Mouse (Mus musculus) stomach, embryonic 14.5 days (tissue): Measurements from ENCODE around the gene Tmem119. TPM values are rescaled to one million over a fixed set of nuclear protein-coding genes. Genes with fewer than 3 reads are reported as not detected.

ENCODE experiments used
- ATAC-seq: fragments of 200-750 bp; cut with Nextera tagmentation; 2 replicates; pipeline ENCODE4 v1.8.0; 2017; ENCODE audit warnings: low read depth, moderate TSS enrichment; ENCODE audit not compliant: insufficient number of reproducible peaks, insufficient read depth, low FRiP score
- H3K27ac ChIP-seq: fragments of 300-500 bp; sonication (generic); 2 replicates; pipeline ENCODE4 v1.5.1; 2014; ENCODE audit warnings: mild to moderate bottlenecking, low read length, moderate library complexity, mixed read lengths
- H3K27me3 ChIP-seq: fragments of 300-500 bp; sonication (generic); 2 replicates; pipeline ENCODE4 v1.6.1; 2014; ENCODE audit warnings: low read length, control low read depth, mixed read lengths; ENCODE audit not compliant: control insufficient read depth, insufficient read depth
- H3K36me3 ChIP-seq: fragments of 300-500 bp; sonication (generic); 2 replicates; pipeline ENCODE4 v1.6.1; 2014; ENCODE audit warnings: mild to moderate bottlenecking, control low read depth, low read length, moderate library complexity, mixed read lengths; ENCODE audit not compliant: control insufficient read depth, insufficient read depth
- H3K4me1 ChIP-seq: fragments of 300-500 bp; sonication (generic); 2 replicates; pipeline ENCODE4 v1.6.1; 2014; ENCODE audit warnings: low read length, control low read depth, mixed read lengths; ENCODE audit not compliant: control insufficient read depth, insufficient read depth
- H3K4me2 ChIP-seq: fragments of 300-500 bp; sonication (generic); replicated peaks from 2 replicates; pipeline ENCODE4 v1.6.1; 2014; ENCODE audit warnings: low read depth, low read length, control low read depth
- H3K4me3 ChIP-seq: fragments of 300-500 bp; sonication (generic); 2 replicates; pipeline ENCODE4 v1.5.1; 2014; ENCODE audit warnings: low read depth, low read length, control low read depth
- H3K9ac ChIP-seq: fragments of 300-500 bp; sonication (generic); replicated peaks from 2 replicates; pipeline ENCODE4 v1.6.1; 2014; ENCODE audit warnings: low read depth, mild to moderate bottlenecking, control low read depth, low read length, moderate library complexity, mixed read lengths
- H3K9me3 ChIP-seq: fragments of 300-500 bp; sonication (generic); 2 replicates; pipeline ENCODE4 v1.6.1; 2016; ENCODE audit warnings: low read depth, low read length, control low read depth; ENCODE audit not compliant: control insufficient read depth
- WGBS: fragments of 180-500 bp; shearing (Covaris S2); extraction: QIAGEN DNeasy Blood & Tissue Kit; methylation state at CpG from one replicate; pipeline ENCODE4 v1.1.7; 2014; 5-methylcytosine and 5-hydroxymethylcytosine counted together
- polyA plus RNA-seq: library from polyadenylated mRNA; unstranded; fragments of >200 nt; fragmentation: Nextera tagmentation; extraction: Ambion mirVana; gene quantifications from 2 replicates; pipeline ENCODE4 v1.2.1, GENCODE M21; 2014

The Tmem119 gene
- polyA plus RNA-seq, 1 experiment from 2014 or later: 49.0 TPM

DNA sequence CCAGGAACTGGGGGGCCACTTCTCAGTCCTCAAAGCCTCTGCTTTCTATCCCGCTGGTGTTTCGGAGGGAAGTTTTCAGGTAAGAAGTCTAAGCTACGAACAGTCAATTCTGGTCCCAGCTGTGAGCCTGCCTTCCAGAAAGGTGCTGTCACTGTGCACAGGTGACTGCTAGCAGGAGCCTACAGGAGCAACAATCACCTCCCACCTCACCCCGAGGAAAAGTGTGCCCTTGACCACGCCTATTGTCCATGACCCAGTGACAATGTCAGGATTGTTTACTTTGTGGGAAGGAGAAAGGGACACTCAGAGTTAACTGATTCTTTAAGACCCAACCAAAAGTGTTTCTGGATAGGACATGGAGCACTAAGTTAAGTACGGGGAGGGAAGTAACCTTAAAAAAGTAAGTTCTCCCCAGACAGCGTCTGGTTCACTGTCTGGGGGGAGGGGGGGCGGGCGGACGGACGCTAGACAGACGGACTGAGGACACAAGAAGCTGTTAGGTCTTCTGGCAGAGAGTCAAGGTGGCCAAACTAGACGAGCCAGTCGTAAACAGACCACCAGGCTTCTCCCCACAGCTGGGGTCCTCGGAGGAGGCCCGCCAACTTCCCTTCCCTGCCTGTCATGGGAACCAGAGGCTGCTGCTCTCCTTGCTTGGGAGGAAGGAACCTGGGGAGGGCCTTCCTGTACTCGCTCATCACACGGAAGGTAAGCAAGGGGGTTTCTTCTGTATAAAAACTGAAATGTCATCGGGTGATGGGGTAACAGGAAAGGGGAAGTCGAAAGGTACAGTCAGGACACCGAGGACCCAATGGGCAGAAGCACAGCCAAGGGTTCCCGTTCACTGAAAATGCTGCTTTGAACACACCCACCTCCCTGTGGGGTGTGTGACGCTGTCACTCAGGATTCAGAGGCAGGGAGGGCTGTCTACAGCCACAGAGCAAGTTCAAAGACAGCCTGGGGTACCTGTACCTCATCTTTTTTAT is 41.2 kb upstream of the Tmem119 start:
- 63% methylated on average over 23 of the region's 23 CpGs for WGBS
- ATAC-seq: no peak
- Histone ChIP-seq H3K4me2 (no peak overlapping the region), H3K27me3 (no peaks in the 10 kb centered on the region), H3K9me3 (no peaks in the 10 kb centered on the region), H3K27ac (no peak overlapping the region), H3K9ac (no peak overlapping the region), H3K4me1 (peaks cover 5% of the 10 kb centered on the region), H3K36me3 (peaks cover 26% of the 10 kb centered on the region), H3K4me3 (no peak overlapping the region)

DNA sequence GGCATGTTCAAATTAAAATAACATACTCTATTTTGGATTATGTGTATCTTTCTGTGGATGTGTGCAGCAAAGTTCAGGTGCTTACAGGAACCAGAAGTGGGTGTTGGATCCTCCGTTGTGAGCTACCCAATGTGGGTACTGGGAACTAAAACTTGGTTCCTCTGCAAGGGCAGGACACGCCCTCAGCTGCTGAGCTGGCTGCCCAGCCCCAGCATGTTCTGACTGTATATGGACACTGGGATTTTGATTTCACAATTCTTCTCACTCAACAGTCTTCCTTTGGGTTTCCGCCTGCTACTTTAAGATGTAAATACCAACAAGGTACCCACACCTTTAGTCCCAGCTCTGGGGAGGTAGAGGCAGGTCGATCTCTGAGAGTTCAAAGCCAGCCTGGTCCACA is 40.1 kb upstream of the Tmem119 start:
- no peak overlapping the region for H3K4me2 ChIP-seq
- ATAC-seq: no peak

DNA sequence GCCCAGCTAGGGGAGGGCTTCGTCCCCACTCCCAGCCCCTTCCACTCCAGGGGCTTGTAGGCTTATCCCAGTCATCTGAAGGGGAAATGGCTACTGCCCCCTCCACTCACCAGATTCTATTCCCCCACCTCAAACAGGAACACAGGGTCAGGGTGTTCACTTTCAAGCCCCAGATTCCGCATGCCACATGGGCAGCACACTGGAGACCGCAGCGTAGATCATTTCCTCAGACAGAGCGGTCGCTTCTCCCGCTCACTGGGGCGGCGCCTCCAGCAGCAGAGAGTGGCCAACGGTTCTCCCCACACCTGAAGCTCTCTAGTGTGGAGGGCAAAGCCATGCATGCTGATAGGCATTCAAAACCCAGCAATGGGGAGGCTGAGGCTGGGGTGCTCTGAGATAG is 36.6 kb upstream of the Tmem119 start:
- H3K27me3 ChIP-seq: no peaks in the 10 kb centered on the region
- 77% methylated on average over 10 of the region's 10 CpGs for WGBS
- H3K4me1 ChIP-seq: peaks cover 5% of the 10 kb centered on the region
- H3K4me3 ChIP-seq: no peak overlapping the region
- H3K36me3 ChIP-seq: no peaks in the 10 kb centered on the region; the same call in 1 of the 2 replicates
- no peaks in the 10 kb centered on the region for H3K9me3 ChIP-seq
- no peak overlapping the region for H3K4me2 ChIP-seq
- no peak for ATAC-seq
- H3K27ac ChIP-seq: no peak overlapping the region
- no peak overlapping the region for H3K9ac ChIP-seq

More for the DNA sequence above, 40.1 kb upstream of the Tmem119 start:
- Histone ChIP-seq H3K36me3 (peaks cover 16% of the 10 kb centered on the region), H3K9ac (no peak overlapping the region), H3K4me1 (peaks cover 5% of the 10 kb centered on the region), H3K9me3 (no peaks in the 10 kb centered on the region), H3K27ac (no peak overlapping the region), H3K27me3 (no peaks in the 10 kb centered on the region), H3K4me3 (no peak overlapping the region)
- 88% methylated on average over 4 of the region's 4 CpGs for WGBS

GRCm38 (mm10) chr5:113833316-113833947 is 33.1 kb upstream of the Tmem119 start:
- Histone ChIP-seq H3K27me3 (no peaks in the 10 kb centered on the region), H3K4me1 (no peaks in the 10 kb centered on the region), H3K9me3 (no peaks in the 10 kb centered on the region), H3K36me3 (no peaks in the 10 kb centered on the region), H3K27ac (no peak overlapping the region), H3K4me2 (no peak overlapping the region), H3K9ac (no peak overlapping the region), H3K4me3 (no peak overlapping the region)
- 61% methylated on average over 16 of the region's 16 CpGs for WGBS
- no peak for ATAC-seq

DNA sequence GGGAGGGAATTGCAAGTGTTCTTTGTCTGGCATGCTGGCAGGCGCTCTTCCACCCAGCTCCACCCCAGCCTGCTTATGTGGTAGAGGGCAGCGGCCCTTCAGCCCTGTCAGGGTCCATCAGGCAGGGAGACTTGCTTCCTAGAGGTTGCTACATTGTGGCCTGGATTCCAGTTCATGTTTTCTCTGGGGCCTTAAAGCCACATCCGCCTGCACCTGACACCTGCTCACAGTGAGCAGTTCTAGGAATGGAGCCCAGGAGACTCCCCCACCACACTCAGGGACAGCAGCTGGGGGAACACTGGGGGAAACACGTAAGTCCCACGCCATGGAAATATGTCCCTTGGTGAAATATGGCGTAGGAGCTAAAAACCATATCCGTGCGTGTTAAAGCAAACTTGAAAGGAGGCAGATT is 32.2 kb upstream of the Tmem119 start, which contains the start of gene Selplg:
TSS of gene Selplg (minus strand) at position 155 of the 412 bp plus-strand sequence.
- Histone ChIP-seq H3K9ac (no peak within 1 kb of the TSS), H3K9me3 (no peaks in the 10 kb centered on the region), H3K4me1 (no peaks in the 10 kb centered on the region), H3K4me2 (no peak within 1 kb of the TSS), H3K36me3 (no peaks in the 10 kb centered on the region), H3K27ac (no peak within 1 kb of the TSS), H3K27me3 (no peaks in the 10 kb centered on the region), H3K4me3 (no peak within 1 kb of the TSS)
- WGBS: 32% methylated on average over 8 of the region's 8 CpGs
- 0 out of 2 replicates have a peak, but pooled peaks have one; percentile 10 for ATAC-seq

DNA sequence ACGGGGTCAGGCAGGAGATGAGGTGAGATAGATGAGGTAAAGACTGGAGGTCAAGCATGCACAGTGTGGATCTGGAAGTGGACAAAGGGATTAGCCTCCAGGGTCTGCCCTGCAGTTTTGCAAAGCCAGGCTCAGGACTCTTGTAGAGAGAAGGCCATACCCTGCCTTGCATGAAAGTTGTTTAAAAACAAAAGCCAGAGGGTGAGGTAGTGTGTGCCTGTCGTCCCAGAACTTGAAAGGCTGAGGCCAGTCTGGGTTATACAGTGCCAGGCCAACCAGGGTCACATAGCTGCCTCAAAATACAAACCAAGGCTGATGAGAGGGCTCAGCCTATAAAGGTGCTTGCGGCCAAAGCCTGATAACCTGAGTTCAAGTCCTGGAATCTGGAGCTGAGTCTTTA is 31.4 kb upstream of the Tmem119 start:
- H3K9ac ChIP-seq: no peak overlapping the region

GRCm38 (mm10) chr5:113830796-113831195 is 30.5 kb upstream of the Tmem119 start:
- no peak overlapping the region for H3K27ac ChIP-seq
- H3K27me3 ChIP-seq: no peaks in the 10 kb centered on the region
- whole genome bisulfite sequencing: 86% methylated on average over 5 of the region's 5 CpGs
- no peak overlapping the region for H3K4me3 ChIP-seq
- H3K9ac ChIP-seq: no peak overlapping the region
- no peaks in the 10 kb centered on the region for H3K4me1 ChIP-seq
- ATAC-seq: no peak
- H3K36me3 ChIP-seq: no peaks in the 10 kb centered on the region
- H3K9me3 ChIP-seq: no peaks in the 10 kb centered on the region
- no peak overlapping the region for H3K4me2 ChIP-seq

More for the DNA sequence above, 31.4 kb upstream of the Tmem119 start:
- H3K27ac ChIP-seq: no peak overlapping the region
- H3K4me2 ChIP-seq: no peak overlapping the region
- H3K4me1 ChIP-seq: no peaks in the 10 kb centered on the region
- H3K9me3 ChIP-seq: no peaks in the 10 kb centered on the region
- no peak overlapping the region for H3K4me3 ChIP-seq
- ATAC-seq: no peak
- WGBS: 48% methylated on average over 3 of the region's 3 CpGs
- no peaks in the 10 kb centered on the region for H3K36me3 ChIP-seq
- H3K27me3 ChIP-seq: no peaks in the 10 kb centered on the region

- H3K4me2 ChIP-seq: no peak overlapping the region
- no peaks in the 10 kb centered on the region for H3K27me3 ChIP-seq
- H3K9ac ChIP-seq: no peak overlapping the region
- H3K4me1 ChIP-seq: no peaks in the 10 kb centered on the region
- WGBS: 57% methylated on average over 10 of the region's 10 CpGs
- H3K27ac ChIP-seq: no peak overlapping the region
- H3K9me3 ChIP-seq: no peaks in the 10 kb centered on the region
- no peak for ATAC-seq
- H3K4me3 ChIP-seq: no peak overlapping the region
- no peaks in the 10 kb centered on the region for H3K36me3 ChIP-seq
These were observed 30.0 kb upstream of the Tmem119 start for GRCm38 (mm10) chr5:113830292-113830643.
